Mouse (Mus musculus) small intestine, adult 2 months (tissue): ENCODE results near the gene Tmem82.

Experiments
- CTCF ChIP-seq: fragments of 200-500 bp; IDR thresholded peaks from 2 replicates; pipeline ENCODE4 v1.5.1; 2012; ENCODE audit warnings: low read depth, mild to moderate bottlenecking, control low read depth, inconsistent platforms, low read length, moderate library complexity, mixed read lengths; ENCODE audit not compliant: insufficient replicate concordance, insufficient read length; ENCODE audit errors: extremely low read depth
- POLR2A ChIP-seq: fragments of 200-500 bp; IDR thresholded peaks from 2 replicates; pipeline ENCODE4 v1.6.1; 2012; ENCODE audit warnings: low read depth, mild to moderate bottlenecking, control low read depth, inconsistent platforms, low read length, moderate library complexity

- TF ChIP-seq CTCF: no peak
- no peak for TF ChIP-seq POLR2A
These were observed 18.9 kb downstream of the Tmem82 start for GRCm38 (mm10) chr4:141599251-141600141.
